Mouse (Mus musculus) limb, embryonic 11.5 days (tissue): ENCODE measurements around the gene Prr29. TPM values are rescaled to one million over a fixed set of nuclear protein-coding genes. Genes with fewer than 3 reads are reported as not detected.

ENCODE experiments used
- ATAC-seq: fragments of 200-750 bp; cut with Nextera tagmentation; 2 replicates; pipeline ENCODE4 v1.8.0; 2017; ENCODE audit warnings: low read depth; ENCODE audit not compliant: insufficient number of reproducible peaks, low FRiP score, low TSS enrichment
- DNase-seq: peaks from one replicate; pipeline ENCODE4 v3.0.0-alpha.2; 2015; ENCODE audit warnings: low spot score
- H3K27ac ChIP-seq: fragments of 300-500 bp; sonication (generic); replicated peaks from 2 replicates; pipeline ENCODE4 v1.5.1; 2014; ENCODE audit warnings: low read depth, mild to moderate bottlenecking, low read length
- H3K27me3 ChIP-seq: fragments of 300-500 bp; sonication (generic); 2 replicates; pipeline ENCODE4 v1.6.1; 2014; ENCODE audit warnings: mild to moderate bottlenecking, low read length, mixed read lengths; ENCODE audit not compliant: control insufficient read depth, insufficient read depth
- H3K36me3 ChIP-seq: fragments of 300-500 bp; sonication (generic); 2 replicates; pipeline ENCODE4 v1.6.1; 2014; ENCODE audit warnings: mild to moderate bottlenecking, low read length, moderate library complexity, mixed read lengths; ENCODE audit not compliant: control insufficient read depth, insufficient read depth
- H3K4me1 ChIP-seq: fragments of 300-500 bp; sonication (generic); 2 replicates; pipeline ENCODE4 v1.6.1; 2014; ENCODE audit warnings: low read length, mixed read lengths; ENCODE audit not compliant: control insufficient read depth, insufficient read depth
- H3K4me2 ChIP-seq: fragments of 300-500 bp; sonication (generic); 2 replicates; pipeline ENCODE4 v1.6.1; 2014; ENCODE audit warnings: low read depth, mild to moderate bottlenecking, moderate library complexity; ENCODE audit not compliant: severe bottlenecking
- H3K4me3 ChIP-seq: fragments of 300-500 bp; sonication (generic); 2 replicates; pipeline ENCODE4 v1.5.1; 2014; ENCODE audit warnings: low read depth, low read length
- H3K9ac ChIP-seq: fragments of 300-500 bp; sonication (generic); 2 replicates; pipeline ENCODE4 v1.6.1; 2014; ENCODE audit warnings: mild to moderate bottlenecking, low read length
- H3K9me3 ChIP-seq: fragments of 300-500 bp; sonication (generic); 2 replicates; pipeline ENCODE4 v1.6.1; 2016; ENCODE audit warnings: low read length; ENCODE audit not compliant: control insufficient read depth
- WGBS: fragments of 180-500 bp; shearing (Covaris S2); extraction: QIAGEN DNeasy Blood & Tissue Kit; methylation state at CpG from one replicate; pipeline ENCODE4 v1.1.7; 2014; 5-methylcytosine and 5-hydroxymethylcytosine counted together
- polyA plus RNA-seq: library from polyadenylated mRNA; unstranded; fragments of >200 nt; fragmentation: Nextera tagmentation; extraction: Ambion mirVana; gene quantifications from 2 replicates; pipeline ENCODE4 v1.2.1, GENCODE M21; 2014

Gene Prr29
- polyA plus RNA-seq, 1 experiment from 2014 or later: not detected

GRCm38 (mm10) chr11:106364712-106365111 lies 560 bp upstream of the Prr29 start:
- DNase-seq: no peak
- Histone ChIP-seq H3K4me3 (no peak overlapping the region), H3K27ac (no peak overlapping the region), H3K27me3 (no peaks in the 10 kb centered on the region), H3K9ac (no peak overlapping the region; the same call in 1 of the 2 replicates), H3K4me2 (0 out of 2 replicates have a peak overlapping the region, but pooled peaks have one; percentile 1), H3K36me3 (no peaks in the 10 kb centered on the region), H3K4me1 (no peaks in the 10 kb centered on the region), H3K9me3 (no peaks in the 10 kb centered on the region)
- 10% methylated on average over 11 of the region's 11 CpGs for WGBS
- ATAC-seq: no peak

DNA sequence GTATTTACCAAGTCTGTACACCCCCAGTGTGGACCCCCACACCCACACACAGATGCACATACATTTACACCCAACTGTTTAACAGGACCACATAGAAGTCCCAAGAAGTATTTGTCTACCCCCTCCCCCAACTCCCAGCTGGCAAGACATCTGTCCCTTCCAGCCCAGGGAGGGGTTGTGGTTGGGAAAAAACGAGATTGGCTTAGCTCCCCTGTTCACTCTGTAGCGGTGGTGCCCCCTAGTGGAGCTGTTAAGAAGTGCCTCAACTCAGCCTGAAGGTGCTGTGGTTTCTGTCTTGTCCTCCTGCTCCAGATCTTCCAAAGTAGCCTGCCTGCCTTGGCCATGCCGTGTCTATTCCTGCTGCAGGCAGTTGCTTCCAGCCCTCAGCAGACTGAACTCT lies 1.0 kb downstream of the Prr29 start:
- no peak for ATAC-seq
- Histone ChIP-seq H3K4me1 (no peaks in the 10 kb centered on the region), H3K27me3 (no peaks in the 10 kb centered on the region), H3K27ac (no peak overlapping the region), H3K4me2 (no peak overlapping the region), H3K4me3 (no peak overlapping the region), H3K9ac (no peak overlapping the region), H3K36me3 (no peaks in the 10 kb centered on the region), H3K9me3 (no peaks in the 10 kb centered on the region)
- WGBS: 12% methylated on average over 3 of the region's 3 CpGs
- peak; percentile 86 for DNase-seq

GRCm38 (mm10) chr11:106373998-106374397 lies 8.7 kb downstream of the Prr29 start:
- no peaks in the 10 kb centered on the region for H3K9me3 ChIP-seq
- no peaks in the 10 kb centered on the region for H3K27me3 ChIP-seq
- no peak overlapping the region for H3K4me2 ChIP-seq
- H3K9ac ChIP-seq: no peak overlapping the region
- H3K36me3 ChIP-seq: no peaks in the 10 kb centered on the region
- no peak overlapping the region for H3K4me3 ChIP-seq
- no peak overlapping the region for H3K27ac ChIP-seq
- no peak for ATAC-seq
- 47% methylated on average over 11 of the region's 11 CpGs for WGBS
- DNase-seq: no peak
- peaks cover 10% of the 10 kb centered on the region for H3K4me1 ChIP-seq

DNA sequence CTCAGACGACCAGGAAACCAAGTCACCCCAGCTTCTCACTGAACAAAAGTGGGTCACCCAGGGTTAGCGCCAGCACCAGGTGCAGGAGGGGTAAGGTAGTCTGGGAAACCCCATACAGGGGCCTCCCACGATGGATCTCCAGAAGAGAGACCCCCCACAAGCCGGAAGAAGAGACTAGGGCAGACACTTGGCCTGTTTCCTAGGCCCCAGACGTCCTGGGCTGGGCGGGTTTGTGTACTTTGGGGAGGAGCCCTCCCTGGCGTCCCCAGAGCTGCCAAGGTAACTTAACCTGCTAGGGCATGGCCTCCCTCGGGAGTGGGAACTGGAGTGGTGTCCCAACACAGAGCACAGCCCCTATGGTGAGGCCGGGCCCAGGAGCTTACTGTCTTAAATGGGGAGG lies 9.3 kb downstream of the Prr29 start:
- DNase-seq (no peak), ATAC-seq (no peak)
- Histone ChIP-seq H3K27me3 (no peaks in the 10 kb centered on the region), H3K36me3 (no peaks in the 10 kb centered on the region), H3K4me3 (no peak overlapping the region), H3K9me3 (no peaks in the 10 kb centered on the region), H3K9ac (no peak overlapping the region), H3K4me1 (peaks cover 10% of the 10 kb centered on the region), H3K4me2 (no peak overlapping the region), H3K27ac (no peak overlapping the region)
- WGBS: 59% methylated on average over 9 of the region's 9 CpGs

DNA sequence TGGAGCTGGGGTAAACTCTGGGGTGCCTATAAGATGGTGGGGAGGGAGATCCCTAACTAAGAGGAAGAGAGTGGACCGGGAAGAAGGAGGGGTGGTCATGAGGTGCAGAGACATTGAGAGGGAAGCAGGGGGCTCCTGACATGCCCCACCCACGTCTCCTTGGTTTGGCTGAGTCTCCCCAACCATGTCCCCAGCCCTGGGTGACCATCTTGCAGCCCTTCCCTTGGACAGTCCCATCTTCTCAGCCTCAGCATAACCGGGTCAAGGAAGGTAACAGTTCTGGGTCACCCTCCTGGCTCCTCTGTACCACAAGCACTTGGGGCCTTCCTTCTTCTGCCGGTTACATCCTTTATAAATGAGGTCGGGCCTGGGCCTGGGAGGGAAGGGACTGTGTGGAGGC lies 9.7 kb downstream of the Prr29 start:
- DNase-seq: no peak
- Histone ChIP-seq H3K9me3 (no peaks in the 10 kb centered on the region), H3K4me2 (no peak overlapping the region), H3K27ac (no peak overlapping the region), H3K4me1 (peaks cover 10% of the 10 kb centered on the region), H3K36me3 (no peaks in the 10 kb centered on the region), H3K27me3 (no peaks in the 10 kb centered on the region), H3K9ac (no peak overlapping the region), H3K4me3 (no peak overlapping the region)
- WGBS: 82% methylated on average over 5 of the region's 5 CpGs
- ATAC-seq: 0 out of 2 replicates have a peak, but pooled peaks have one; percentile 13

- ATAC-seq (no peak), DNase-seq (no peak)
- Histone ChIP-seq H3K9ac (no peak overlapping the region), H3K4me1 (no peaks in the 10 kb centered on the region), H3K27ac (no peak overlapping the region), H3K4me3 (no peak overlapping the region), H3K4me2 (no peak overlapping the region), H3K27me3 (no peaks in the 10 kb centered on the region), H3K36me3 (no peaks in the 10 kb centered on the region), H3K9me3 (no peaks in the 10 kb centered on the region)
- WGBS: 79% methylated on average over 11 of the region's 11 CpGs
These were observed 15.7 kb downstream of the Prr29 start for GRCm38 (mm10) chr11:106381011-106381410.

- H3K9me3 ChIP-seq: no peaks in the 10 kb centered on the region
- 90% methylated on average over 7 of the region's 7 CpGs for WGBS
- ATAC-seq: no peak
These were observed 16.6 kb downstream of the Prr29 start for GRCm38 (mm10) chr11:106381883-106382282.

GRCm38 (mm10) chr11:106382424-106382823 lies 17.2 kb downstream of the Prr29 start:
- DNase-seq (no peak), ATAC-seq (no peak)
- no peak overlapping the region for H3K4me2 ChIP-seq
- no peaks in the 10 kb centered on the region for H3K36me3 ChIP-seq
- 76% methylated on average over 5 of the region's 5 CpGs for WGBS
- H3K4me3 ChIP-seq: no peak overlapping the region
- no peaks in the 10 kb centered on the region for H3K9me3 ChIP-seq
- H3K27me3 ChIP-seq: no peaks in the 10 kb centered on the region
- H3K9ac ChIP-seq: no peak overlapping the region
- no peaks in the 10 kb centered on the region for H3K4me1 ChIP-seq
- H3K27ac ChIP-seq: no peak overlapping the region

More at GRCm38 (mm10) chr11:106381883-106382282, 16.6 kb downstream of the Prr29 start:
- no peak overlapping the region for H3K27ac ChIP-seq
- H3K4me2 ChIP-seq: no peak overlapping the region
- no peak for DNase-seq
- H3K27me3 ChIP-seq: no peaks in the 10 kb centered on the region
- H3K4me3 ChIP-seq: no peak overlapping the region
- H3K36me3 ChIP-seq: no peaks in the 10 kb centered on the region
- H3K4me1 ChIP-seq: no peaks in the 10 kb centered on the region
- no peak overlapping the region for H3K9ac ChIP-seq
